Mouse (Mus musculus) neural tube, embryonic 14.5 days (tissue): ENCODE measurements around the gene Ikzf4. TPM values are rescaled to one million over a fixed set of nuclear protein-coding genes. Genes with fewer than 3 reads are reported as not detected.
A peak's percentile ranks its signal among the peaks of the same experiment; 100 is the strongest.

Experiments
- ATAC-seq: fragments of 200-750 bp; cut with Nextera tagmentation; 2 replicates; pipeline ENCODE4 v1.8.0; 2017; ENCODE audit warnings: low read depth, mild to moderate bottlenecking, moderate TSS enrichment, moderate library complexity
- H3K27ac ChIP-seq: fragments of 300-500 bp; sonication (generic); 2 replicates; pipeline ENCODE4 v1.5.1; 2014; ENCODE audit warnings: low read depth, mild to moderate bottlenecking, control low read depth, low read length, moderate library complexity, mixed read lengths
- H3K27me3 ChIP-seq: fragments of 300-500 bp; sonication (generic); 2 replicates; pipeline ENCODE4 v1.6.1; 2014; ENCODE audit warnings: low read length; ENCODE audit not compliant: control insufficient read depth, insufficient read depth
- H3K36me3 ChIP-seq: fragments of 300-500 bp; sonication (generic); 2 replicates; pipeline ENCODE4 v1.6.1; 2014; ENCODE audit warnings: low read length, mixed read lengths; ENCODE audit not compliant: control insufficient read depth, insufficient read depth
- H3K4me1 ChIP-seq: fragments of 300-500 bp; sonication (generic); 2 replicates; pipeline ENCODE4 v1.6.1; 2014; ENCODE audit warnings: low read length; ENCODE audit not compliant: control insufficient read depth, insufficient read depth
- H3K4me2 ChIP-seq: fragments of 300-500 bp; sonication (generic); 2 replicates; pipeline ENCODE4 v1.6.1; 2014; ENCODE audit warnings: mild to moderate bottlenecking, low read depth, low read length, control low read depth
- H3K4me3 ChIP-seq: fragments of 300-500 bp; sonication (generic); 2 replicates; pipeline ENCODE4 v1.5.1; 2014; ENCODE audit warnings: low read depth, low read length, control low read depth, mixed read lengths
- H3K9ac ChIP-seq: fragments of 300-500 bp; sonication (generic); replicated peaks from 2 replicates; pipeline ENCODE4 v1.6.1; 2014; ENCODE audit warnings: low read depth, mild to moderate bottlenecking, control low read depth, low read length, mixed read lengths
- H3K9me3 ChIP-seq: fragments of 300-500 bp; sonication (generic); 2 replicates; pipeline ENCODE4 v1.6.1; 2016; ENCODE audit warnings: low read length; ENCODE audit not compliant: control insufficient read depth
- WGBS: fragments of 180-500 bp; shearing (Covaris S2); extraction: QIAGEN DNeasy Blood & Tissue Kit; methylation state at CpG from one replicate; pipeline ENCODE4 v1.1.7; 2014; 5-methylcytosine and 5-hydroxymethylcytosine counted together
- polyA plus RNA-seq: library from polyadenylated mRNA; unstranded; fragments of >200 nt; fragmentation: Nextera tagmentation; extraction: Ambion mirVana; gene quantifications from 2 replicates; pipeline ENCODE4 v1.2.1, GENCODE M21; 2014

Ikzf4 gene
- polyA plus RNA-seq, 1 experiment from 2014 or later, result 22.9 TPM

DNA sequence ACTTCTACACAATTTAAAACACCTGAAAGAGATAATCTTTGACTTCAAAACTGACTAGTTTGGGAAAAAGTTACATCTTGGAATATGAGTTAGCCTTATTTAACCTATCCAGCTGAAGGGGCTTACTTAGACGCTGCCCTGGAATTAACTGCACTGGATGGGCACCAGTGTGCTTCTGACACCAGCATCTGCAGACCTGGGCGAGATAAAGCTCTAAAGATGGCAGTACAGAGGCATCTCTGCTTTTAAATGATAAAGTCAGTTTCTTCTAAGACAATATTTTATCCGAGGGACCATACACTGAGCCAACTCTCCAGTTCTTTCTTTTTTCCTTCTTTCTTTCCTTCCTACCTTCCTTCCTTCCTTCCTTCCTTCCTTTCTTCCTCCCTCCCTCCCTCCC is 19.0 kb upstream of the Ikzf4 start:
- 80% methylated on average over 3 of the region's 3 CpGs for WGBS
- H3K9ac ChIP-seq, result no peak overlapping the region
- H3K36me3 ChIP-seq, result no peaks in the 10 kb centered on the region
- no peak overlapping the region for H3K4me3 ChIP-seq
- no peaks in the 10 kb centered on the region for H3K4me1 ChIP-seq
- H3K27ac ChIP-seq, result no peak overlapping the region
- H3K4me2 ChIP-seq, result no peak overlapping the region
- no peaks in the 10 kb centered on the region for H3K27me3 ChIP-seq
- no peaks in the 10 kb centered on the region for H3K9me3 ChIP-seq
- ATAC-seq, result no peak

GRCm38 (mm10) chr10:128663441-128664220 is 17.8 kb upstream of the Ikzf4 start:
- Histone ChIP-seq H3K4me1 (no peaks in the 10 kb centered on the region), H3K9me3 (no peaks in the 10 kb centered on the region), H3K9ac (no peak overlapping the region), H3K27me3 (no peaks in the 10 kb centered on the region), H3K4me2 (no peak overlapping the region), H3K36me3 (no peaks in the 10 kb centered on the region), H3K4me3 (no peak overlapping the region), H3K27ac (no peak overlapping the region)
- 76% methylated on average over 5 of the region's 5 CpGs for WGBS
- no peak for ATAC-seq

DNA sequence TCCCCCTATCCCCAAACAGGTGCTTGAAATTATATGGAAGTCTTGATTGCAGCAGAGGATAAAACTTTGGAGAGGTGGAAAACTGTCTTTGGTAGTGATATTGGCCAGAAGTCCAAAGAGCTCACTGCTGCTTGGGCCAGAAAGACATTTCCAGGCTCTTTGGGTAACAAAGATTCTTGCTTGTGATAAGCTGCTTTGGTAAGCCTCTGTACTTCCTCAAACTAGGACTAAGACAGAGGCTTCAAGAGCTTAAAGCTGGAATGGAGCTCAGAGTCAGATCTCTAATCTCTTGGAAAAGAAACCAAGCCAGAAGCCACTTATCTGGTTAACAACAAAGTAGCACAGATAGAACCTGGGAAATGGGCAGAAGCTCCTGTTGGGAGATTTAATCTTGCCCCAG is 16.7 kb upstream of the Ikzf4 start:
- H3K27me3 ChIP-seq, result no peaks in the 10 kb centered on the region
- no peak overlapping the region for H3K4me3 ChIP-seq
- no peak for ATAC-seq
- H3K4me2 ChIP-seq, result no peak overlapping the region
- H3K27ac ChIP-seq, result no peak overlapping the region
- H3K9me3 ChIP-seq, result no peaks in the 10 kb centered on the region
- no peak overlapping the region for H3K9ac ChIP-seq
- no peaks in the 10 kb centered on the region for H3K4me1 ChIP-seq
- no peaks in the 10 kb centered on the region for H3K36me3 ChIP-seq

- Histone ChIP-seq H3K9me3 (no peaks in the 10 kb centered on the region), H3K4me2 (no peak overlapping the region), H3K27ac (no peak overlapping the region), H3K27me3 (no peaks in the 10 kb centered on the region), H3K9ac (no peak overlapping the region), H3K4me1 (no peaks in the 10 kb centered on the region), H3K36me3 (no peaks in the 10 kb centered on the region), H3K4me3 (no peak overlapping the region)
- no peak for ATAC-seq
- WGBS, result 46% methylated on average over 9 of the region's 9 CpGs
Observed at GRCm38 (mm10) chr10:128659490-128659889, 13.7 kb upstream of the Ikzf4 start.

GRCm38 (mm10) chr10:128657844-128658243 is 12.1 kb upstream of the Ikzf4 start:
- H3K4me2 ChIP-seq, result no peak overlapping the region
- ATAC-seq, result no peak
- H3K27ac ChIP-seq, result no peak overlapping the region
- no peak overlapping the region for H3K4me3 ChIP-seq
- H3K9me3 ChIP-seq, result no peaks in the 10 kb centered on the region
- H3K4me1 ChIP-seq, result no peaks in the 10 kb centered on the region
- no peaks in the 10 kb centered on the region for H3K27me3 ChIP-seq
- H3K9ac ChIP-seq, result no peak overlapping the region
- H3K36me3 ChIP-seq, result no peaks in the 10 kb centered on the region
- 62% methylated on average over 9 of the region's 9 CpGs for WGBS

GRCm38 (mm10) chr10:128656731-128657130 is 10.9 kb upstream of the Ikzf4 start:
- ATAC-seq, result no peak
- no peak overlapping the region for H3K4me2 ChIP-seq
- H3K27me3 ChIP-seq, result no peaks in the 10 kb centered on the region
- no peaks in the 10 kb centered on the region for H3K9me3 ChIP-seq
- no peak overlapping the region for H3K27ac ChIP-seq
- H3K9ac ChIP-seq, result no peak overlapping the region
- no peak overlapping the region for H3K4me3 ChIP-seq
- no peaks in the 10 kb centered on the region for H3K4me1 ChIP-seq
- whole genome bisulfite sequencing, result 97% methylated on average over 1 of the region's 1 CpGs
- H3K36me3 ChIP-seq, result no peaks in the 10 kb centered on the region

GRCm38 (mm10) chr10:128655254-128655653 is 9.5 kb upstream of the Ikzf4 start:
- whole genome bisulfite sequencing, result 87% methylated on average over 3 of the region's 3 CpGs
- Histone ChIP-seq H3K4me2 (no peak overlapping the region), H3K9ac (no peak overlapping the region), H3K4me1 (no peaks in the 10 kb centered on the region), H3K27ac (no peak overlapping the region), H3K9me3 (no peaks in the 10 kb centered on the region), H3K36me3 (no peaks in the 10 kb centered on the region), H3K27me3 (no peaks in the 10 kb centered on the region), H3K4me3 (no peak overlapping the region)
- ATAC-seq, result no peak

- Histone ChIP-seq H3K9me3 (no peaks in the 10 kb centered on the region), H3K27ac (no peak overlapping the region), H3K4me1 (no peaks in the 10 kb centered on the region), H3K36me3 (no peaks in the 10 kb centered on the region), H3K4me2 (no peak overlapping the region), H3K9ac (no peak overlapping the region), H3K4me3 (no peak overlapping the region), H3K27me3 (no peaks in the 10 kb centered on the region)
- 69% methylated on average over 4 of the region's 4 CpGs for WGBS
- no peak for ATAC-seq
Observed at GRCm38 (mm10) chr10:128653866-128654265, 8.1 kb upstream of the Ikzf4 start.

DNA sequence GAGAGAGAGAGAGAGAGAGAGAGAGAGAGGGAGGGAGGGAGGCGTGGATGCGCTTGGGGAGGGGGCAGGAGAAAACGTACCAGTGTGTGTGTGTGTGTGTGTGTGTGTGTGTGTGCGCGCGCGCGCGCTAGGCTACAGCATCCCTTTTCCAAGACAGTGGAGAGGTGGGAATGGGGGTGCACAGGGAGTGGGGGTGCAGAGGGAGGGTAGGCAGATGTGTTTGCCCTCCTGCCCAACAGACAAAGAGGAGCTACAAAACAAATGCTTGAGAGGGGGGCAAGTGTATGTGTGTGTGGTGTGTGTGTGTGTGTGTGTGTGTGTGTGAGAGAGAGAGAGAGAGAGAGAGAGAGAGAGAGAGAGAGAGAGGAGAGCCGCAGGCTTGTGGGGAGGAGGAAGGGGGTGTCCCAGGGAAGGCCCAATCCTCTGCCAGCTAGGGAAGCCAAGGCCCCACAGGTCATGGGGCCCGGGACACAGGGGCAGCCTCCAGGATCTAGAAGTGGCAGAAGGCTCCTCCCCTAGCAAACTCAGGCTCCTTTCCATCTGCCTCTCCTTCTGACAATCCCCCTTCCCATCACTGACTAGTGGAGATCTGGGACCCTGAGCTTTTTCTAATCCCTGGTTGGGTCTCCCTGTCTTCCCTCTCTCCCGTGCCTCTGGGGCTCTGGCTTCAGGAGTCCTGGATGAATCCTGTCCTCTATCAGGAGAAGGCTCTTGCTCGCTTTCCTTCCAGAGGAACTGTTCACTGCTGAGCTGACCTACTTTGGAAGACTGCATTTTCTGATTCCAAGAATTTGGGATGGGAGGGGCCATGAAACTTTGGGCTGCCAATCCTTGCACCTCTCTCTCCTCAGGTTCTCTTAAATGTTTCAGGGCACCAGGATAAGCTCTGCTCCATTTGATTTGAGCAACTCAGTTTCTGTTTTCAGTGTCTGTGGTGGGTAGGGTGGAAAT is 623 bp upstream of the Ikzf4 start:
- Histone ChIP-seq H3K4me2 (peak overlapping the region; percentile 72), H3K4me1 (peaks cover 29% of the 10 kb centered on the region), H3K27me3 (no peaks in the 10 kb centered on the region), H3K4me3 (peak overlapping the region; percentile 25), H3K9me3 (no peaks in the 10 kb centered on the region), H3K36me3 (no peaks in the 10 kb centered on the region), H3K9ac (peak overlapping the region; percentile 53), H3K27ac (peak overlapping the region; percentile 87)
- WGBS, result 8% methylated on average over 12 of the region's 13 CpGs
- ATAC-seq, result peak; percentile 85
